Mouse (Mus musculus): Measurements from ENCODE around the gene Mrpl50.

DNA sequence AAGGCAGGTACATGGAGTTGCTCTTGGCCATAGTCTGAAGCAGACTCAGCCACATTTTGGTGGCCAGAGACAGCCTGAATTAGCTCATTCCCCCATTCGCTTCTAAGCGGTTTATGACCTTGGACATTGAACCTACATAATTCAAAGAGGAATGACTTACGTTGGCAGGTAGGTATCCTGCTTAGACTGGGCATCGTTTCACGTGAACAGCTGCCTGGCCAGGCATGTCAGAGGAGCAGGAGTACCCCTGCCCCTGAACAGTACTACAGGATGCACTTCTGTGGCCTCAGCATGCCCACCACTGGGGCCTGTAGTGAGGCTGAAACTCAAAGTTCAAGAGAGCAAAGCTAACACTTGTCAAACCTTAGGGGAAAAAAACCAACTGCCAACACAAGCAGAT is 32.5 kb upstream of the Mrpl50 start:
- TF ChIP-seq CTCF (IDR thresholded peaks at IDR 0.05): no peak
- TF ChIP-seq EP300 (IDR thresholded peaks at IDR 0.05): no peak
